Mouse (Mus musculus) right cerebral cortex, postnatal 10 days (tissue): ENCODE measurements around the gene Tenm2.

Experiments
- DNase-seq, 2 experiments: peaks; one replicate each; pipeline ENCODE4 v3.0.0; 2021; ENCODE audit warnings: low spot score in 2 of 2

The Tenm2 gene

DNA sequence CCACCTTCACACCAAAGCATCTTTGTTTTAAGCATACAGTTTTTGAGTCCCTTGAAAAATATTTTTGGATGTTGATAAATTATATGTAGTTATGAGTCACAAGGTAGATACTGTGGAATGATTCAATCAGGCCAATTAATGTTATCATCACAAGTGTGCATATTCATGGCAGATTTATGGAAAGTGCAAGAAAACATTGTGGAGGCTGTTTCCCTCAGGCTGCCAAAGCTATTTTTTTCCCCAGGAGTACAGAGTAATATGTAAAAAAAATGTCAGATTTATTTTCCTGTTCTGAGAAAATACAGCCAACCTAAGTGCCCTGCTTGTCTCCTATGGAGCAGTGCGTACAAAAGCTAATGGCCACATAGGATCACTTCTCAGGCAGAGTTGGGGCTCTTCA is 882.5 kb downstream of the Tenm2 start:
- DNase-seq = no peak

DNA sequence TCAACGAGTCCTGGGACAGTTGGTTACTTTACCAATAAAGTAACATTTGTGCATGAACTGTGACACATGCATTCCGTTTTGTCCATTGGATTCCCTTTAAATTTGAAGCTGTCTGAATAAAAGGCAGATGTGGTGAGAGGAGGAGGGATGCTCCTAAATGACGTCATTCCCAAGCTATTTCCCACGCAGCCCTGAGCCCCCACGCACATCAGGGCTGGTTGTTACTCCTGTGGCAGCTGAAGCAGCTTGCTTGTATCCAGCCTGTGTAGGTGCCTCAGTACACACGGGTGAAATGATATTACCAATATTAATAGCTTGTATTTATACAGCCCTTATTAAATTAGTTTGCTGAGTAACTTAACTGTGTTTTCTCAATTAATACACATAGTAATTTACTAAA is 884.0 kb downstream of the Tenm2 start:
- DNase-seq = no peak

DNA sequence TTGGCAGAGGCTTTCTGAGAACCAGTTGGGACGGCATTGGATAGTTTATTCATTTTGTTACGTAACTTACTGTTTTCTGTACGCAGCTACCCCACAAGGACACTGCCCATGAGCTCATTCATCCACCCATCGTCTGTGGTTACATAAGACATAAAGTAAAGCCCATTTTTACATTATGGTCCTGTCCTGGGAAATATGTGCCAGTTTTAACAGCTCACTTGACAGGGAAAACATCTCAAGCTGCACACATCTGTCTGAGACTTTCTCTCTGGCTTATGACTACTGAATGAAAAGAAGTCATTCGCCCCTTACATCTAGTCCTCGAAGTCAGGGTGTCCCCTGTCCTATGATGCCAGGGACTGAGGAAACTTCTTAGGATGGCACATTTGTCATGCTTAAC is 884.4 kb downstream of the Tenm2 start:
- no peak for DNase-seq

- DNase-seq = no peak
These were observed 885.5 kb downstream of the Tenm2 start for GRCm38 (mm10) chr11:36350264-36350663.

GRCm38 (mm10) chr11:36349856-36350255 is 885.9 kb downstream of the Tenm2 start:
- no peak for DNase-seq

DNA sequence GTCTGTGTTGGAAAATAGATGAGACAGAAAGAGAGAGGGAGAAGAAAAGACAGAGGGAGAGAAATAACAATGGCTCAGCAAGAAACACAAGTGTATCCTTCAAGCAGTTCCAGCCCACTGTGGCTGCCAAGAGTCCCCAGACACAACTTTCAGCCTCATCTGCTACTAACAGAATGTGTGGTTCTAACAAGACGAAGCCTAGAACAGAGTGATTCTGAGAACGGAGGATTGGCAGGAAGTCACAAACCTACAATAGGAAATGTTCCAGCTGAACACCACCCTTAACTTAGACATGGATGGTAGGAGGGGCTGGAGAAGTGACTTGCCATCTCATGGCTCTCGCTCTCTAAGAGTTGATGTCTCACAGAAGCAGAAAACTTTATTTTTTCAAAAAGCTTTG is 894.0 kb downstream of the Tenm2 start:
- peak; percentile 64 to 76 for DNase-seq

DNA sequence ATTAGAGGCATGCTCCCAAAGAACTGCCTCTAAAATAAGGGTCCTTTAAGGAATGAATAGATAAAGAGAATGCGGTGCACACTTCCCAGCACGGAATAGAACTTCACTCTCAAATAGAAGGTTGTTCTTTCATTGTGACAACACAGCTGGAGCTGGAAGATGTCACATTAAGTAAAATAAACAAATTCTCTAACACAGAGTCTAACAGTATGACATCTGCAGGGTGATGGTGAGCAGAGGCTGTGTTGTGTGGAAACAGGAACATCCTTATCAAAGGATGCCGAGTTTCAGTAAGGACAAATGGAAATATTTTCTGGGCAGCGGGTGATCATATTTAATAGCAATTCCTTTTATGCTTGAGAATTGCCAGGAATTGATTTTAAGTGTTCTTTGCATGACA is 897.3 kb downstream of the Tenm2 start:
- no peak for DNase-seq

GRCm38 (mm10) chr11:36337063-36337462 is 898.7 kb downstream of the Tenm2 start:
- DNase-seq = no peak

- no peak for DNase-seq
These were observed 900.6 kb downstream of the Tenm2 start for GRCm38 (mm10) chr11:36335147-36335546.

DNA sequence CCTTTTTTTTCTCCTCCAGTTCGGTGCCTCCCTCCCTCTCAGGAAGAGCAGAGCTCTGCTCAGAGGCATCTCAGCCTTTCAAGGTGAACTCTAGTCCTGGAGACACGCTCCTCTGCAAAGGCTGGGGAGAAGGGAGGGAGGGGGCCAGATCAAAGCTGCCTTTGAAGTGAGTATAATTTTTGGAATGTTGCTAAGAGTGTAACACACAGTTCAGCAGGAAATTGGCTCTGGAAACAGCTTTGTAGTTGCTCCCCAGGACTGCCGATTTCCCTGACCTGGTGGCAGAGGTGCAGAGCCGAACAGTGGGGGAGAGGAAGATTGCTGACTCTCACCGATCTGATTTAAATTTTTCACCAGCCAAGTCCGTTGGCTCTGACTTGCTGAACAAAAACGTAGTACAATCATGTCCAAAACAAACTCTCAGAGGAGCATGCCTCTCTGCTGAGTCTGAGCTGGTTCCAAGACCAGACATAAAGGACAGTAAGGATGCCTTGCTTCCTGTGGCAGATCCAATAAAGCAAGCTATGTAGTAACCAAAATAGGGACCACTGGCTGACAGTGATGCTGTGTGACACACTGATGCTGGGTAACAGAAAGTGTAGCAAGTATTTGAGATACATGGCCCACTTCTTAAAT is 901.5 kb downstream of the Tenm2 start:
- DNase-seq = peak in 1 of 2 experiments; percentile 21

DNA sequence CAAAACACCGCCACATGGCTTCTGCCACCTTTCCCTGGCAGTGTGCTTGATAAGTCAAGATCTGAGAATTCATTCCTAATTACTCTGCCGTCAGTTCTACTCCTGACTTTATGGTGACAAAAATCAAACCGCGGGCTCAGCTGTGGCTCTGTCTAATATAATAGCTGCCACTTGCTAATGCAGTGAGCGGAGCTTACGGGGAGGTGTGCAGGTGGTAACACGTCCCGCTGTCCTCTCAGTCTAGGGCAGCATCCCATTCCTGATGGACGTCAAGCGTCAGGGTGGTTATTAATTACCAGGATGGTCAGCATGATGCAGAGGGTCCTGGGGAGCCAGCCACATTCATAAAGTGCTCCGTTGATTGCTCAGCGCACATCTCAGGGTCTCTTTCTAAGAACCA is 903.5 kb downstream of the Tenm2 start:
- DNase-seq = peak in 1 of 2 experiments; percentile 24

GRCm38 (mm10) chr11:36331408-36332178 is 904.2 kb downstream of the Tenm2 start:
- DNase-seq = no peak

DNA sequence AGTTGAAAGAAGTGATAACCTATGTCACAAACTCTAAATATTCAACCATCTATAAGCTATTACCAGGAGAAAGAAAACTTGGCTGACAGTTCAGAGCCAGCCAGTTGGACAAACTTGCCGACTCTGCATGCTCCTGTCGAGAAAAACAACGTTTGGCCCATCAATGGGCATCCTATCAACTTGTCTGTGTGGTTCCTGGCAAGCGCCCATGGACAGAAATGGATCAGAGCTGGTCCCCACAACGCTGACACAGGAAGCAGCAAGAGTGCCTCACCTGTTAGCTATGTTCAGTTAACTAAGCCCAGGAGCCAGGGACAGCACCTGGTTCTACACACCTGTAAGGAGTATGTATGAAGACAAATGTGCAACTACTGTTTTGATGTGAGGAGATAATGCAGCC is 908.5 kb downstream of the Tenm2 start:
- peak in 1 of 2 experiments; percentile 25 for DNase-seq

DNA sequence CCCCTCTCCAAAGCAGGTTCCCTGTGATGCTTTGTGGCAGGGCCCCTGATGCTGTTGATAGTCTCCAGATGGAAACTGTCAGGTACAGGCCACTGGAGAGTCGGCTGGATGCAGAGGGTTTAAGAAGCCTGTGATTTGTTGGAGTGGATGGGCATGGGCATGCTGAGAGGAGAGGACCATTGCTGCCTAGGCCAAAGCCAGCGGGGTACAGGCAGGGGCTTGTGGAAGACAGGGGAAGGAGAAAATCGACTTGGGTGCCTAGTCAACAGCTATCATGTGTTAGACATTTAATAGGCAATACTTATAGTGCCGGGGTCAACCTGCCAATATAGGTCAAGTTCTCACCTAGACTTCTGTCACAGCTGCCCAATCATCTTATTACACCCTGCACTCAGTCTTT is 926.4 kb downstream of the Tenm2 start:
- DNase-seq = no peak

DNA sequence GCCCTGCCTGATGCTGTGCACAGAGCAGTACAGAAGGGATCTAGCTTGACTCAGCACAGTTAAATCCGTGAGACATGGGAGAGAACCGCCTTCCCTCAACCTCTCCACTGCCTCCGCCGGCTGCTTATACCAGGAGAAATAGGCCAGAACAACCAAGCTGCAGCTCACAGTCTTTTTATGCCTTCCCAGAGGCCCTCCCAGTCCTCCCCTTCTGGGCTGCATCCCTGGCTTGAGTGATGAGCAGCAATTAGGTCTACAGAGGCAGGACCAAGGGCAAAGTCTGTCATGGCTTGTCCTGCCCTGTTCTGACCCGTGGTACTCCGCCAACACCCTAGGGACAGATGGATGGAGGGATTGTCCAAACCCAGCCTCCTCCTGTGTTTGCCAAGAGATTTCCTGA is 928.5 kb downstream of the Tenm2 start:
- DNase-seq = no peak

- no peak for DNase-seq
These were observed 930.3 kb downstream of the Tenm2 start for GRCm38 (mm10) chr11:36305348-36305950.

DNA sequence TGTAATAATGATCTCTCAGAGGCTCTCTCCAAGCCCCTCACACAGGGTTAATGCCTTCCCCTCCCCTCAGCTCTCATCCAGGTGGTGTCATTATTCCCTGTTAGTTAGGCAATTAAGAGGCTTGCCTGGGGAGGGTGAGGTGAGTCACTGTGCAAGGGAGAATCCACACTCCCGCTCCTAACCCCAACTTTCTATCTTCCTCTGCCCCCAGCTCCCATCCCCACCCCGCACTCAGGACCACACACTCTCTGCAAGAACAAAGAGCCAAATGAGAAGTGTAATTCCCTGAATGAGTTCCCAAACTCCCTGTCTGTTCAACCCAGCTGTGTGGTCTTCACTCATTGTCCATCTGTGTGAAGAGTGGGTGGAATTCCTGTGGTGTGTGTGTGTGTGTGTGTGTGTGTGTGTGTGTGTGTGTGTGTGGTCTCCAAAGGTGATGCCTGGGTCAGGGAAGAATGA is 932.8 kb downstream of the Tenm2 start:
- no peak for DNase-seq

DNA sequence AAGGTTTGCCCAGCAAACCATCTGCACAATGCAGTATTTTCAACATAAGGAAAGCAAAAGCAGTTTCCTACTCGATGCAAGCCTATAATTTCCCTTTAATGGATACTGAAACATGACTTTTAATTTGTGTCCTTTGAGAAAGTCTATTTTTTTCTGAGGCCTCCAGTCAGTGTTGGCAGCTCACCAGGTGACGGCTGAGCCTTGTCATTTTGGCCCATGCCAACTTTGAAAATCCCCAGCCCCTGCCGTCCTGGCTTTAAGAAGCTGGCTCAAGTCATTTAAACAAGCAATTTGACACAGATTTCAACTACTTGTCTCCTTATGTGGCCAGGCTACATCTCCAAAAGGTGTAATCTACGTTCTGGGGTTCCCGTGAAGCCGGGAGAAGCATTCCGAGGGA is 933.7 kb downstream of the Tenm2 start:
- no peak for DNase-seq

- DNase-seq = no peak
These were observed 939.2 kb downstream of the Tenm2 start for GRCm38 (mm10) chr11:36296568-36296967.

DNA sequence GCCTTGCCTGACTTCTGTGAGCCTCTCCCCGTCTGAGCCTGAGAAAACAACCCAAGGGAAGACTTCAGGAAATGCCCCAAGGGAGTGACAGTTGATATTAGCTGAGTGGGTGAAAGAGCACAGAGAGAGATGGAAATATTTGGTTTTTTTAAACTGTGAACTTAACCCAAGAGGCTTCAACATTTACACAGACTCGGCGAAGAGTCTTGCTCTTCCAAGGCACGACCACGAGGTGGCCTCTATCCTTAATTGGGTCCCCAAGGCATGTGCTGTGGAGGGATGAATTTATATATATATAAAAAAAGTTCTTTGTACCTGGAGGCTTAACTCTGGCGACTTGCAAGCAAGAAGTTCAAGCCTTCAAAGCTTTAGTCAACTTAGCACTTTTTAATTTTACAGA is 943.6 kb downstream of the Tenm2 start:
- no peak for DNase-seq

DNA sequence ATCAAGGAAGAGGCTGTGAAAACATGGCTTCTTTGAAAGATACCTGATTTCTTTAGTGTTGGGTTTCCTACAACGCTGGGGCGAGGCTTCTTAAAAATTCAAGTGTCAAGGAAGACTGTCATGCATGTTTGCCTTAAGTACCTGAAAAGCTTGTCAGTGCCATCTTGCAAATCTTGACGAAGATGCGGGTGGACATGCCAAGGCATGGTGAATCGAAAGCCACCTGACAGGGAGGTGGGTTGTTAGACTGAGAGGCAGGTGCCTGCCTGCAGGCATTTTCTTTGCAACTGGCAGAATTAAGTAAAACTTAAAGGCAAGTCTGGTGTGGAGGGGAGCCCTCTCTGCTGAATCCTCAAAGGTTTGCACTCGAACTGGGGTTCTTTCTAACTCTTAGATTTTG is 949.5 kb downstream of the Tenm2 start:
- no peak for DNase-seq

GRCm38 (mm10) chr11:36280533-36280932 is 955.2 kb downstream of the Tenm2 start:
- DNase-seq = no peak

GRCm38 (mm10) chr11:36277903-36278215 is 957.9 kb downstream of the Tenm2 start:
- DNase-seq = no peak
